Mouse (Mus musculus) gastrocnemius, postnatal 14 days (tissue): ENCODE data around the gene Samd1. TPM values are rescaled to one million over a fixed set of nuclear protein-coding genes. Genes with fewer than 3 reads are reported as not detected.

Experiments used
- DNase-seq: peaks from one replicate; pipeline ENCODE4 v3.0.0; 2021; ENCODE audit warnings: mixed read lengths
- intact Hi-C: fragments of 180-260 bp; cut with DNase I; formaldehyde crosslinking; loops from one replicate; pipeline ENCODE4 v1.15.1; 2025; ENCODE audit warnings: low total_unique reads
- long read RNA-seq, 2 experiments: library from polyadenylated mRNA; stranded (forward); transcript quantifications; one replicate each; pipeline ENCODE4 v2.0.0; 2021
- total RNA-seq, 2 experiments: library from RNA; stranded (reverse); gene quantifications; 2 replicates each; pipeline ENCODE4 v1.2.3; 2021

Gene Samd1
- 10 to 100 TPM; 17.8 to 22.1 TPM for total RNA-seq
- long read RNA-seq, experiment 1, partial matches to known transcripts, result 1 of 2 reads
- long read RNA-seq, experiment 1, other reads (novel, unspliced or antisense), result 0 of 2 reads
- long read RNA-seq, experiment 2, transcript Samd1-201 (5 exons, 2,071 nt), result major isoform, 5 of 6 reads
- long read RNA-seq, experiment 2, partial matches to known transcripts, result 1 of 6 reads
- long read RNA-seq, experiment 2, other reads (novel, unspliced or antisense), result 0 of 6 reads

DNA sequence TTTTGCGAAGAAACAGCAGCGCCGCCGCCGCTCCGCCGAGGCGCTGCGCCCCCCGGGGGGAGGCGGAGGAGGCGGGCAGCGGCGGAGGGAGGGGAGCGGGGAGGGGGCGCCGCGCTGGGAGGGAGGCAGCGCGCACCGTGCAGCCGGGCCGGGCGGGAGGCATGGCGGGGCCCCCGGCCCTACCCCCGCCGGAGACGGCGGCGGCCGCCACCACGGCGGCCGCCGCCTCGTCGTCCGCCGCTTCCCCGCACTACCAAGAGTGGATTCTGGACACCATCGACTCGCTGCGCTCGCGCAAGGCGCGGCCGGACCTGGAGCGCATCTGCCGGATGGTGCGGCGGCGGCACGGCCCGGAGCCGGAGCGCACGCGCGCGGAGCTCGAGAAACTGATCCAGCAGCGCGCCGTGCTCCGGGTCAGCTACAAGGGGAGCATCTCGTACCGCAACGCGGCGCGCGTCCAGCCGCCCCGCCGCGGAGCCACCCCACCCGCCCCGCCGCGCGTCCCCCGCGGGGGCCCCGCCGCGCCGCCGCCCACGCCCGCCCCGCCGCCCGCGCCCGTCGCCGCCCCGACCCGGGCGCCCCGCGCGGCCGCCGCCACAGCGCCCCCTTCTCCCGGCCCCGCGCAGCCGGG, at the start of gene Samd1:
Gene Samd1 (plus strand): TSS at position 162 of the 631 bp plus-strand sequence.
- intact Hi-C loops, result no loop called here
- peak; percentile 64 for DNase-seq

GRCm38 (mm10) chr8:83954749-83955105, 42.7 kb upstream of the Samd1 start:
- intact Hi-C loops, result no loop called here
- no peak for DNase-seq

DNA sequence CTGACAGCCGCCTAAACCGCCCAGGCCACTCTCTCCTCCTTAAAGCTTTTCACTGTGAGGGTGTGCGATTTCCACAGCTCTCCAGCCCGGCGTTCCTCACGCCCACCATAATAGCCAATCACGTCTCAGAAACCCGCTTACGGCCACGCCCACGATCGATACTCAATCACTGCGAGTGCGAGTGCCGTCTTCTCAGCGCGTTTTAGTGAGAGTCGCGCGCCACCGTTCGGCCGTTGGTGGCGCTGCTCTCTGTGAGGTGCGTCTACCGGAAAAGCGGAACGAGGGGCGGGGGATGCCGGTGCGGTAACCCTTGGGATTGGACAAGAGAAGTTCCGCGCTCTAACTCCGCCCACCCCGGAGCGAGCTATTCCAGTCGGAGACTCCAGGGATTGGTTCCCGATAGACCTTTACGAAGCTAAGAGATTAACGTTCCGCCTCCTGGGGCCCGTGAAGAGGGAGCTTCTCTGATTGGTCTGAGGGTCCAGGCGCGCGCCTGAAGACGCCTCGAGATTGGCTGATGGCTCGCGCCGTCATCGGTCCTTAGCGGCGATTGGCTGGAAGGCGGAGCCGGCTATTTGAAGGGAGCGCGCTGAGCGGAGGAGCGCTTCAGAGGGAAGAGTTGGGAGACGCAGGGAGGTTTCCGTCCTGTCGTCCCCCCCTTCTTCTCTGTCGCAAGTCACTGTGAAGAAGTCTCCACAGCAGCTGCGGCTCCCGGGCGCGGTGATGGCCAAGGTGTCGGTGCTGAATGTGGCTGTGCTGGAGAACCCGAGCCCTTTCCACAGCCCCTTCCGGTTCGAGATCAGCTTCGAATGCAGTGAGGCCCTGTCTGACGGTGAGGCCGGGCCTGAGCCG, 42.1 kb upstream of the Samd1 start, which contains the start of the genes Gm10644 and Asf1b:
Gene Gm10644 (minus strand): TSS at position 100 of the 852 bp plus-strand sequence.
Gene Asf1b (plus strand): TSS at position 402 of the 852 bp plus-strand sequence.
- DNase-seq, result peak; percentile 98
- intact Hi-C loops, result no loop called here

- intact Hi-C loops, result no loop called here
- no peak for DNase-seq
Observed at GRCm38 (mm10) chr8:83955958-83956218, 41.6 kb upstream of the Samd1 start.

GRCm38 (mm10) chr8:83956789-83957188, 40.7 kb upstream of the Samd1 start:
- intact Hi-C loops, result no loop called here
- no peak for DNase-seq

DNA sequence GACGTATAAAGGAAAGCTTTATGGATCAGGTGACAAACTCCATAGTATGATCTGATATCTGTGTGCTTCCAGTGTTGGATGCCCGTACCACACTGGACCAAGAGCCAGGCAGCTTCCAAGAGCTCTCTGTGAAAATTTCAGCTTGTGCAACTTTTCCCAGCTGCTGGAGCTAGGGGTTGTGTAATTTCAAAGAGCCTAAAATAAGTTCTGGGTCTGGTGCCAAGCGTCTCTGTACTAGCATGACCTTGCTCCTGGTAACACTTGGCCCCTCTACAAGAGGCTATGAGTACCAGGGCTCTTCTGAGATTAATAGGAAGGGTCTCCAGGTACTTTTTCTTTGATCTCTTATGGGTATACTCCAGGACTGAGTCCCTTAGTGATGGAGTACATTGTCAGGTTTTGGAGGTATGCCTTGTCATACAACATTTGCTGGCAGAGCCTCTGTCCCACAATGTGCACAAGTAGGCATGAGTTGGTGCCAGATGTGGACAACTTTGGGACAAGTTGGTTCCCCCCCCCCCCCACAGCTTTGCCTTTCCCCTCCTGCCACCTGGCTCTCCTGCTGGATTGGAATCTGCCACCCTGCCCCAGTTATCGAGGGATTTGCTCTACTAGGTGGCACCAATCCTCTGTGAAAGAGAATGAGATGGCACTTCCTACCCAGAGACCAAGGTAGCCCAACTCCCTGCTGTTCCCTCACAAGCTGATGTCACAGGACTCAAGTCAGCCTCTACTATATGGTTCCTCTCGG, 33.3 kb upstream of the Samd1 start:
- intact Hi-C loops, result no loop called here
- DNase-seq, result peak; percentile 52

GRCm38 (mm10) chr8:83967701-83968100, 29.8 kb upstream of the Samd1 start:
- intact Hi-C loops, result no loop called here

DNA sequence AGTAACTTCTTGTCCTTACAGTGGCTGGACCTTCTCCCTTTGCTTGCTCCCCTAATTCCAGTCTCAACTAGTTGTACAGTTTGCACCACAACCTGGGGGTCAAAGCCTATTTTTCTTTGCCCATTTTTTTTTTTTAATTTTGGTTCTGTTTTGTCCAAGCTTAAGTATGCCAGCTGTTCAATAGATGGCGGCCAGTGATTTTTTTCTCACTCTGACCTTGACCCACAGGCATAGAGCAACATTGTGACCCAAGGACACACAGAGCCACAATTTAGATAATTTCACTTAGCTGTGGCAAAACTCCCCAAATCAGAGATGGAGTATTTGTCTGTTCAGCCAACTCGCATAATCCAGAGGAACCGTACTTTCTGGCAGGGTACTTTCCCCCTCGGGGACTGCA, 26.4 kb upstream of the Samd1 start:
- intact Hi-C loops, result no loop called here
- DNase-seq, result no peak

More at GRCm38 (mm10) chr8:83967701-83968100, 29.8 kb upstream of the Samd1 start:
- no peak for DNase-seq

DNA sequence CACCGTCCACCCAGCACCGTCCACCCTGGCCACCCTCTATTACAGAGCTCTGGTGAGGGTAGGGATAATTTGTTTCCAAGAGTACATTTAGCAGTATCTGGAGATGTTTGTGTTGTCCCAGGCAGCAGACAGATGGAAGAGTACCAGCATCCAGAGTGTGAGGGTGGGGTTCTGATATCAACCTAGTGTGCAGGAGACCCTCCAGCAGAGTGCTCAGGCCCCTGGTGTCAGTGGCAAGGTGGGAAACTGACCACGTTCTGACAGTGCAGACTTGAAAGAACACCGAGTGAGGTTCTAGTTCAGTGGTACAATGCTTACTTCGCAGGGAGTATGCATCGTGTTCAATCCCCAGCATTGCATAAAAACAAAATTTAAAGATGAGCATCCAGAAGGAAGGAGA, 25.8 kb upstream of the Samd1 start:
- intact Hi-C loops, result no loop called here
- no peak for DNase-seq

DNA sequence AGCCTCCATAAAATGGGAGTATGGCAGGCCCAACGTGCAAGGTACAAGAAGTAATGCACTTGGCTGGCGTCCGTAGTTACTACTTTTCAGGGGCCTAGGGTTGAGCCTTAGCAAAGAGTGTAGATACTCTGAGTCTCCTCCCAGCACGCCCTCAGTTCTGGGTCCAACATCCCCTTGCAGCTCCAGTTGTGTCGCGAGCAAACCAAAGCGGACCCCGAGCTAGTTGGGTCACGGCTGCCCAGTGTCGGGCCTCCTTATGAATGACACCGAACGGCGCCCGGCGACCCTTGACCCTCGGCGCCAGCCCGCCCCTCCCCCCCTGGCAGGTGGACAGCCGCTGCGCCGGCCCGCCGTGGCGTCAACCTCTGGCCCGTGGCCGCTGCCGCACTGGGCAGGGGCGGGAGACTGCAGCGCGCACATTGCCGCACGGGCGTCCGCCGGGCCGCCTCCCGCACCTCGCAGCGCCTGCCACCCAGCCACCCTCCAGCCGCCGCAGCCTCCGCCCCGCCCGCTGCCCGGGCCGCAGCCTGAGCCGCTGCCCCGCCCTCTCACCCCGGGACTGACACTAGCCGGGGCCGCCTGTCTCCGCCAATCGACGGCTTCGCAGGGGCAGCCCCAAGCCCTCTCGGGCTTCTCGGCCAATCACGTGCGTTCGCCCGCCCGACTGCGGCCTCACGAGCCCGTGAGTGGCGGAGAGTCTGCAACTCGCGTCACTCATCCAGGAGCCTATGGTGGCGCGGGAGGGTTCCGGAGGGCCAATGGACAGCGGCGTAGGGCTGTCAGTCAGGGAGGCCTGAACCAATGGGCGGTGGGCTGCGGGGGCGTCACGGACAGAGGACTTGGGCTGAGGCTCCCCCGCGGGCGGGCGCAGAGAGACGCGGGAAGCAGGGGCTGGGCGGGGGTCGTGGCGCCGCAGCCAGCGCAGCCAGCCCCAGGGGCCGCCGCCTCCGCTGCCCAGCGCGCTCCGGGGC, 25.0 kb upstream of the Samd1 start, which contains the start of gene Prkaca:
Gene Prkaca (plus strand): TSS at position 844 of the 971 bp plus-strand sequence.
- peak; percentile 99 for DNase-seq
- intact Hi-C loops, result no loop called here

GRCm38 (mm10) chr8:83973161-83974031, 24.1 kb upstream of the Samd1 start:
- no peak for DNase-seq
- intact Hi-C loops, result no loop called here

- intact Hi-C loops, result no loop called here
- DNase-seq, result no peak
Observed at GRCm38 (mm10) chr8:83974521-83974920, 23.0 kb upstream of the Samd1 start.

DNA sequence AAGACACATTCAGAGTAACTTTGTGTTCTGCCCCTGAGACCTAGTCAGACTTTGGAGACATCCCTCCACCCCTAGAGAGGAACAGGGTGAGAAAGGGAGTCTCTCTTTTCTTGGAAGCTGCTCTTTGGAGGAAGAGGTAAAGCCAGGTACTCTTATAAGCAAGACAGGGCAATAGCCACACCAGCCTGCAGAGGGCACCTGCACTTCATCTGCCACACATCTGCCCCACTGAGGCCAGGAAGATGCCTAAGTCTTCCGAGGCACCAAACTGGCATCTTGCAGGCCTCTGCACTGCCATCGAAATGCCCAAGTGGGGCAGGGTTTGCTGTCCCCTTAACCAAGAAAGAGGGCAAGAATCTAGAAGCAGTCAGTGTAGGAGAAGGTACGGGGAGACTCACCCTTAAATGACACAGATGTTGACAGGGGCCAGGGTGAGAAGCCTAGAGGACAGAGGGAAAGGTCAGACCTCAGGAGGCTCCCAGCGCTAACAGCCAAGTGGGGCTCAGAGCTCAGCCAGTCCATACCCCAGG, 21.3 kb upstream of the Samd1 start:
- DNase-seq, result no peak
- intact Hi-C loops, result no loop called here

- intact Hi-C loops, result no loop called here
- no peak for DNase-seq
Observed at GRCm38 (mm10) chr8:83976779-83977350, 20.6 kb upstream of the Samd1 start.

- DNase-seq, result no peak
- intact Hi-C loops, result no loop called here
Observed at GRCm38 (mm10) chr8:83977646-83978045, 19.8 kb upstream of the Samd1 start.

DNA sequence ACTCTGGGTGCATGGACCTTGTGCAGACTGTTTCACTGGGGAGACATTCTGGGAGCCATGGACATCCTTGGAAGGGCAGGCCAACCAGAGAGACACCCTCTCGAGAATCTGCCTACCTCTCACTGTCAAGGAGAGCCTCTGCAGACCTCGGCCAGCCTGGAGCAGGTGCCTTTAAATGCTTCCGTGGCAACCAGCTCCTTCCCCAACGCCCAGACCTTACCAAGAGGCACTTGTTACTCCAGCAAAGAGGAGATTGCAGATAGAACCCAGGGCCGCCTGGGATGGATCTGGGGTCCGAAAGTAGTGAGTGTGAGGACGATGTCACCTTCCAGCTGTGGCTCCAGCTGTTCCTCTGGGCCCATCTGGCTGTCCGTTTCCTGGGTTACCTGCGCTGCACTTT, 19.3 kb upstream of the Samd1 start:
- no peak for DNase-seq

DNA sequence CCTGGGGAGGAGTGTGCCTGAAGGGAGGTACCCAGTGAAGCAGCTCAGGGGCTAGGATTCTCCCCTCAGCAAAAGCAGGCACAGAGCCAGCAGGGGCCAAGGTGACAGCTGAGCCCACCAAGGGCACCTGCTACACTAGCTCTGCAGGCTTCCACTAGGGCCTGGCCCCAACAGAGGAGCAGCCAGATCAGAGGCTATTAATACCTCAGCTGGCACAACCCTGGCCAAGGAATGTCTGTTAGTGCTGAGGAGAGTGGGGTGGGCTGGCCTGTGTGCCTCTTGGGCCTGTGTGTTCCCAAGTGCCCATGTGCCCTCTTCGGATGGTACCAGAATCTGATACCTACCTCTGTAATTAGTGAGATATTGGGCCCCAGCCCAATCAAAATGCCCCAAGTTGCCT, 17.2 kb upstream of the Samd1 start:
- DNase-seq, result peak; percentile 75
- intact Hi-C loops, result no loop called here

More for the DNA sequence above, 19.3 kb upstream of the Samd1 start:
- intact Hi-C loops, result no loop called here
